In genomic region chr6:145880609-145881008, GRCm38 (mm10) we compare ENCODE assay signal across 23 mouse cellular contexts. TPM values are rescaled to one million over a fixed set of nuclear protein-coding genes. Genes with fewer than 3 reads are reported as not detected.
DNase-seq lines count a peak whose midpoint lies in the region; ATAC-seq and TF ChIP-seq lines count a peak whose summit lies in the region.
"Had no signal": no experiment of that assay in that cellular context is flagged by ENCODE, and none has a peak within 500 bp of the region (broad histone marks: within the 10 kb centered on the region; RNA-seq: fewer than 3 reads in every experiment).

No protein-coding gene starts in this region.

- H3K4me2 ChIP-seq in CH12.LX (ENCODE audit: insufficient read depth, low read depth, poor library complexity, severe bottlenecking) (peak overlapping the region; percentile 27; the same call in 1 of the 2 replicates), myocyte (ENCODE audit: low read depth) (peak overlapping the region; percentile 24)
- no peak overlapping the region for H3K4me2 ChIP-seq in midbrain, embryonic 13.5 days (replicated peaks)

- TF ChIP-seq POLR2A in CH12.LX (IDR thresholded peaks at IDR 0.05; ENCODE audit: low read depth, low read length) (peak; percentile 42), myocyte (IDR thresholded peaks at IDR 0.05; ENCODE audit: insufficient read length, low read depth) (no peak)

- in situ Hi-C loops in CH12.LX (cut with MboI; ENCODE audit: low pct_ligation_motif_present, low pct_unique_long_range_greater_than_20kb, low sequenced_read_pairs), result no loop called here

- TF ChIP-seq CTCF in gastrocnemius, adult 2 months (IDR thresholded peaks at IDR 0.05), result no peak
- TF ChIP-seq CTCF in CH12.LX (conservative IDR thresholded peaks at IDR 0.05 in 1 of 2, IDR thresholded peaks at IDR 0.05 in 1 of 2; ENCODE audit: low read depth in 2 of 2, low read length in 2 of 2), result no peak

- no peak overlapping the region for H3ac ChIP-seq in myocyte (ENCODE audit: control insufficient read depth, insufficient read length)

- H3K36me3 ChIP-seq in CH12.LX (replicated peaks in 1 of 2; ENCODE audit: control insufficient read depth in 1 of 2, insufficient read depth in 1 of 2, low read length in 1 of 2) (peaks cover 0 to 2% of the 10 kb centered on the region in 2 experiments), myocyte (ENCODE audit: control insufficient read depth, insufficient read depth) (no peaks in the 10 kb centered on the region)
- no peaks in the 10 kb centered on the region for H3K36me3 ChIP-seq in midbrain, embryonic 13.5 days
- H3K36me3 ChIP-seq: G1E had no signal

- H3K9me3 ChIP-seq in CH12.LX (replicated peaks; ENCODE audit: low read length), result peaks cover 10% of the 10 kb centered on the region
- H3K9me3 ChIP-seq in midbrain, embryonic 13.5 days, result no peaks in the 10 kb centered on the region

- no peak overlapping the region for H3K4me3 ChIP-seq in gastrocnemius, adult 2 months
- H3K4me3 ChIP-seq in CH12.LX (replicated peaks in 1 of 3; ENCODE audit: low read depth in 2 of 3, low read length in 2 of 3, poor library complexity in 1 of 3) (no peak overlapping the region), myocyte (no peak overlapping the region)
- H3K4me3 ChIP-seq in midbrain, embryonic 13.5 days (replicated peaks), result no peak overlapping the region

- H3K79me2 ChIP-seq in CH12.LX (replicated peaks; ENCODE audit: control insufficient read depth, extremely low read depth, insufficient read depth, poor library complexity, severe bottlenecking) (no peaks in the 10 kb centered on the region), myocyte (ENCODE audit: control insufficient read depth, insufficient read depth) (no peaks in the 10 kb centered on the region)

- no peaks in the 10 kb centered on the region for H3K27me3 ChIP-seq in CH12.LX (replicated peaks)
- H3K27me3 ChIP-seq in myocyte (ENCODE audit: control insufficient read depth, insufficient read depth, insufficient read length), result no peaks in the 10 kb centered on the region
- H3K27me3 ChIP-seq in midbrain, embryonic 13.5 days, result no peaks in the 10 kb centered on the region
- H3K27me3 ChIP-seq: Patski had no signal

- dilution Hi-C loops in CH12.LX (cut with MboI; ENCODE audit: extremely low pct_ligation_motif_present, extremely low pct_unique_long_range_greater_than_20kb, low sequenced_read_pairs), result no loop called here

- intact Hi-C loops in gastrocnemius, adult 2 months (cut with DNase I), result no loop called here
- intact Hi-C loops in heart, postnatal 36 days (cut with DNase I), result no loop called here

- peak; percentile 25 for TF ChIP-seq RAD21 in CH12.LX (IDR thresholded peaks at IDR 0.05; ENCODE audit: low read depth, low read length)

- peaks cover 34 to 66% of the 10 kb centered on the region in 2 experiments for H3K4me1 ChIP-seq in CH12.LX (ENCODE audit: control insufficient read depth in 1 of 2, insufficient read depth in 2 of 2)
- no peaks in the 10 kb centered on the region for H3K4me1 ChIP-seq in midbrain, embryonic 13.5 days (replicated peaks)

- H3K9ac ChIP-seq in CH12.LX (ENCODE audit: insufficient read depth, low read depth), result no peak overlapping the region
- no peak overlapping the region for H3K9ac ChIP-seq in midbrain, embryonic 13.5 days (replicated peaks)

- no peak for ATAC-seq in midbrain, embryonic 13.5 days
- ATAC-seq: activated CD4-positive, CD25-positive, alpha-beta regulatory T cell, adult 4 months; CD4-positive, CD25-positive, alpha-beta regulatory T cell, adult 4 months; Patski had no signal

- H3K27ac ChIP-seq in gastrocnemius, adult 2 months, result no peak overlapping the region
- peak overlapping the region; percentile 66; the same call in 1 of the 2 replicates for H3K27ac ChIP-seq in CH12.LX (ENCODE audit: insufficient read depth, low read depth)
- no peak overlapping the region for H3K27ac ChIP-seq in midbrain, embryonic 13.5 days

- DNase-seq in gastrocnemius, adult 2 months, result peak; percentile 1
- DNase-seq in gastrocnemius, postnatal 25 days, result no peak
- peak; percentile 49 for DNase-seq in heart, adult 11 months
- no peak for DNase-seq in heart, postnatal 36 days
- DNase-seq in CH12.LX (ENCODE audit: extremely low read depth), result no peak
- DNase-seq in right cerebral cortex, adult 2 months (ENCODE audit: low spot score in 2 of 2), result no peak
- DNase-seq: adrenal gland, adult 2 months; adrenal gland, adult 8-10 months; adrenal gland, postnatal 10 days; adrenal gland, postnatal 14 days; adrenal gland, postnatal 25 days; adrenal gland, postnatal 36 days; B cell, adult 2 months; cerebellum, adult 11 months; cerebellum, adult 11-12 months; cerebellum, adult 18-20 months had no signal

- TF ChIP-seq EP300 in CH12.LX (IDR thresholded peaks at IDR 0.05; ENCODE audit: low read length), result peak; percentile 95

- WGBS in midbrain, embryonic 13.5 days, result 94% methylated on average over 5 of the region's 5 CpGs

TF ChIP-seq in CH12.LX, 34 proteins besides CTCF, POLR2A, EP300 and RAD21 (continues in another document):
- TF ChIP-seq USF2 (conservative IDR thresholded peaks at IDR 0.05; ENCODE audit: low read depth, low read length) (peak; percentile 41), ZMIZ1 (IDR thresholded peaks at IDR 0.05; ENCODE audit: low read depth, low read length) (no peak), JUND (conservative IDR thresholded peaks at IDR 0.05; ENCODE audit: low read depth, low read length) (peak; percentile 84), RCOR1 (conservative IDR thresholded peaks at IDR 0.05; ENCODE audit: low read depth, low read length) (peak; percentile 93), IRF4 (IDR thresholded peaks at IDR 0.05; ENCODE audit: low read depth, low read length) (peak; percentile 95), TBP (conservative IDR thresholded peaks at IDR 0.05; ENCODE audit: low read depth, low read length) (no peak), E2F4 (IDR thresholded peaks at IDR 0.05; ENCODE audit: insufficient replicate concordance, low read depth, low read length) (peak; percentile 45; the same call in 1 of the 2 replicates), GABPA (IDR thresholded peaks at IDR 0.05; ENCODE audit: insufficient replicate concordance, low read depth, low read length) (no peak), JUN (IDR thresholded peaks at IDR 0.05; ENCODE audit: insufficient read depth, low read depth, low read length) (peak; percentile 64), NRF1 (IDR thresholded peaks at IDR 0.05; ENCODE audit: low read depth, low read length) (no peak), CHD1 (IDR thresholded peaks at IDR 0.05; ENCODE audit: low read depth, low read length) (no peak), MAX (IDR thresholded peaks at IDR 0.05; ENCODE audit: low read length) (peak; percentile 94), ZKSCAN1 (IDR thresholded peaks at IDR 0.05; ENCODE audit: borderline replicate concordance, low read depth, low read length) (no peak), HCFC1 (IDR thresholded peaks at IDR 0.05; ENCODE audit: low read depth, low read length) (peak; percentile 30; the same call in 1 of the 2 replicates), CHD2 (IDR thresholded peaks at IDR 0.05; ENCODE audit: low read length) (peak; percentile 73), NELFE (IDR thresholded peaks at IDR 0.05; ENCODE audit: low read depth, low read length) (no peak), SIN3A (IDR thresholded peaks at IDR 0.05; ENCODE audit: low read length) (peak; percentile 86)

TF ChIP-seq in myocyte, 11 proteins besides CTCF, POLR2A, EP300 and RAD21:
- no peak for TF ChIP-seq USF1 (IDR thresholded peaks at IDR 0.05; ENCODE audit: low read depth)
- TF ChIP-seq SRF (IDR thresholded peaks at IDR 0.05; ENCODE audit: control insufficient read depth, insufficient read length, low read depth), result no peak
- peak; percentile 41 to 63 (median 58) for TF ChIP-seq MYOD1 (IDR thresholded peaks at IDR 0.05; ENCODE audit: control insufficient read depth in 1 of 3, insufficient read length in 2 of 3, low read depth in 2 of 3)
- peak; percentile 23 for TF ChIP-seq TCF12 (IDR thresholded peaks at IDR 0.05; ENCODE audit: insufficient read depth, poor library complexity, severe bottlenecking)
- no peak for TF ChIP-seq REST (IDR thresholded peaks at IDR 0.05; ENCODE audit: insufficient read depth, insufficient read length)
- TF ChIP-seq E2F4 (IDR thresholded peaks at IDR 0.05; ENCODE audit: insufficient read depth), result no peak
- TF ChIP-seq MYOG (IDR thresholded peaks at IDR 0.05; ENCODE audit: control insufficient read depth in 1 of 3, insufficient read depth in 1 of 3, insufficient read length in 2 of 3, low read depth in 2 of 3), result no peak
- TF ChIP-seq CEBPB (IDR thresholded peaks at IDR 0.05; ENCODE audit: insufficient read depth, poor library complexity, severe bottlenecking), result no peak
- TF ChIP-seq TCF3 (IDR thresholded peaks at IDR 0.05; ENCODE audit: insufficient read length, low read depth), result no peak

RNA-seq across cellular contexts. Expression of gene Bhlhe41, which starts 15.3 kb away (rescaled TPM):
- 10 to 100 TPM; 17.2 to 48.4 TPM for total RNA-seq in gastrocnemius, adult 2 months (2021)
- 10 to 100 TPM; 21.1 to 40.6 TPM for total RNA-seq in gastrocnemius, postnatal 25 days (2021)
- 10 to 100 TPM; 18.9 to 28.6 TPM for total RNA-seq in heart, postnatal 36 days (2021)
- 12.6 and 19.1 TPM in 2 replicates for total RNA-seq in CH12.LX (2012; rRNA removed)
- 11.9 and 12.5 TPM in 2 replicates for total RNA-seq in CH12.LX (2014; rRNA removed)
- 105 and 110 TPM in 2 replicates for polyA plus RNA-seq in CH12.LX (2012; ENCODE audit: insufficient read length, low read depth)
- 15.6 TPM for polyA plus RNA-seq in myocyte (2012; fragmentation: generic; extraction: Trizol)
- 3.9 TPM in 2 replicates for polyA plus RNA-seq in midbrain, embryonic 13.5 days (2015; fragmentation: Nextera tagmentation; extraction: Ambion mirVana)
- total RNA-seq: MEL had no signal
- polyA plus RNA-seq: G1E had no signal

RNA-seq across cellular contexts. Expression of gene Sspn, which starts 50.8 kb away (rescaled TPM):
- 10 to 100 TPM; 40.0 to 55.9 TPM for total RNA-seq in gastrocnemius, adult 2 months (2021)
- 10 to 100 TPM; 59.1 to 64.0 TPM for total RNA-seq in gastrocnemius, postnatal 25 days (2021)
- 100 to 1,000 TPM; 131 to 132 TPM for total RNA-seq in heart, postnatal 36 days (2021)
- 0.13 and 0.17 TPM in 2 replicates for total RNA-seq in CH12.LX (2012; rRNA removed)
- total RNA-seq in CH12.LX (2014; rRNA removed), result 0.04 and 0.08 TPM in 2 replicates
- 0.14 and 0.22 TPM in 2 replicates for polyA plus RNA-seq in CH12.LX (2012; ENCODE audit: insufficient read length, low read depth)
- 16.8 TPM for polyA plus RNA-seq in myocyte (2012; fragmentation: generic; extraction: Trizol)
- 2.1 and 2.8 TPM in 2 replicates for polyA plus RNA-seq in midbrain, embryonic 13.5 days (2015; fragmentation: Nextera tagmentation; extraction: Ambion mirVana)
- total RNA-seq: MEL had no signal
- polyA plus RNA-seq: activated CD4-positive, CD25-positive, alpha-beta regulatory T cell, adult 4 months; CD4-positive, CD25-positive, alpha-beta regulatory T cell, adult 4 months; G1E had no signal

Comparison
In these comparisons a context has a peak if more than half of its experiments do, and no peak if none do; other contexts are left out.
1. DNase-seq: peak in gastrocnemius, adult 2 months (single experiment) and heart, adult 11 months (single experiment); none in gastrocnemius, postnatal 25 days (single experiment), heart, postnatal 36 days (0 of 2), CH12.LX (single experiment) and right cerebral cortex, adult 2 months (0 of 2).
2. RNA of gene Sspn, which starts 50.8 kb away (total RNA-seq): 131 to 132 TPM in heart, postnatal 36 days, 59.1 to 64.0 TPM in gastrocnemius, postnatal 25 days and 40.0 to 55.9 TPM in gastrocnemius, adult 2 months; 0.04 to 0.17 TPM in CH12.LX; every median in the first group is over 10 times any median in the second.